Mouse (Mus musculus) myocyte (in vitro differentiated cells): Measurements from ENCODE around the gene Iqsec1.

ENCODE experiments used
- E2F4 ChIP-seq: IDR thresholded peaks from one replicate; pipeline ENCODE4 v1.6.1; 2011; ENCODE audit warnings: mild to moderate bottlenecking, control low read depth, moderate library complexity; ENCODE audit not compliant: insufficient read depth
- MAX ChIP-seq: IDR thresholded peaks from one replicate; pipeline ENCODE4 v1.6.1; 2011; ENCODE audit warnings: low read depth, mild to moderate bottlenecking, control low read depth
- POLR2A ChIP-seq: IDR thresholded peaks from one replicate; pipeline ENCODE4 v1.6.1; 2011; ENCODE audit warnings: low read depth, mild to moderate bottlenecking, control low read depth, moderate library complexity; ENCODE audit not compliant: insufficient read length
- USF1 ChIP-seq: IDR thresholded peaks from one replicate; pipeline ENCODE4 v1.6.1; 2011; ENCODE audit warnings: low read depth, mild to moderate bottlenecking, control low read depth, moderate library complexity

DNA sequence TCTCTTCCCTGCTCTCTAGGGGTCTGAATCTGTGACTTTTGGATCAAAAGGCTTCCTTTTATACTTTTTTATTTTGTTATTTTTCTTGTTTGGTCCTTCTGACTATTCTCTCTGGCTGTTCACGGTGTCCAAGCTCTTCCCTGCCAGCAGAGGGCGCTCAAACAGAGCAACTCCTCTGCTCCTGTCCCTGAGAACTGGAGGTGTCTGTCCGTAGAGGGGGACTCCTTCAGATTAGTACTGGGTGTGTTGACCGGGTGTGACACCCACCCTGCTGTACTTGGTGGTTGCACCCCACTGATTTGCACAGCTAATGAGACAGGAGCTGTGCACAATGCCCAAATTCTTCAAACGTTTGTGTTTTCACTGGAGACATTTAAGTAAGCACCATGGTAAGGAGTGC is 381.3 kb downstream of the Iqsec1 start:
- TF ChIP-seq E2F4 (no peak), USF1 (no peak), POLR2A (no peak), MAX (no peak)
